Mouse (Mus musculus) C2C12 (cell line): ENCODE data around the gene Slc1a1.

Experiments
- CTCF ChIP-seq: IDR thresholded peaks from one replicate; pipeline ENCODE4 v1.5.1; 2011; ENCODE audit not compliant: control insufficient read depth, insufficient read depth, insufficient read length
- MYOD1 ChIP-seq: IDR thresholded peaks from one replicate; pipeline ENCODE4 v1.6.1; 2011; ENCODE audit warnings: low read depth; ENCODE audit not compliant: control insufficient read depth, insufficient read length
- MYOG ChIP-seq: IDR thresholded peaks from one replicate; pipeline ENCODE4 v1.6.1; 2011; ENCODE audit not compliant: control insufficient read depth, insufficient read length; ENCODE audit errors: extremely low read depth

DNA sequence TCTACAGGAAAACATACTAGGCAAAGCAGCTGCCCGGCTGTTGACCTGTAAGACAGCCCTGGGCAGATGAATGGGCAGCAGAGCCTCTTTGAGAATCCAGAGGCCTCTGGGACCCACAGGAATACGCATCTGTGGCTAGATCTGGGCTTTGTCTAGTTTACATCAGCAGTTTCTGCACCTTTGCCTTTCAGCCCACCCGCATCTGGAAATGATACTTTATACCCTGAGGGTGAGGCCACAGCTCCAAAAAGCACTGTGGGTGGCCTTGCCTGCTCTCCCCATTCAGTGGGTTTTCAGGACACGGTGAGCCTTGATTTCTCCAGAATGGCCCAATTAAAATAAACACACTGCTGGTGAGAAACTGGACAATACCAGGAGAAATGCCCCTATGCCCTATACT is 73.3 kb downstream of the Slc1a1 start:
- no peak for TF ChIP-seq CTCF
- TF ChIP-seq MYOG, result no peak
- TF ChIP-seq MYOD1, result no peak
